Mouse (Mus musculus): ENCODE measurements around the gene Dnajb11. TPM values are rescaled to one million over a fixed set of nuclear protein-coding genes. Genes with fewer than 3 reads are reported as not detected.

Gene Dnajb11
- polyA plus RNA-seq, 1 experiment, result 40.3 TPM

DNA sequence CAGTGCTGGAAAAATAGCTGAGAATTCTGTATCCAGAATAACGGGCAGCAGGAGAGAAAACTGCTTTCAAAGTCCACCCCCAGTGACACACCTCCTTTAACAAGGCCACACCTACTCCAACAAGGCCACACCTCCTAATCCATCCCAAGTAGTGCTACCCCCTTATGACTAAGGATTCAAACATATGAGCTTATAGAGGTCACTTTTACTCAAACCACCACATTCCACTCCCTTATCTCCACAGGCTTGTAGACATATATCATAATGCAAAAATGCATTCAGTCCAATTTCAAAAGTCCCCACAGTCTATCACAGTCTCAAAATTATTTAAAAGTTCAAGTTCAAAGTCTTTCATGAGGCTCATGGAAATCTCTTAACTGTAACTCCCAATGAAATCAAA, 10.0 kb upstream of the Dnajb11 start:
- no peaks in the 10 kb centered on the region for H3K4me1 ChIP-seq (ENCODE audit: control insufficient read depth, insufficient read depth, low read length)
- TF ChIP-seq POLR2A (IDR thresholded peaks at IDR 0.05; ENCODE audit: extremely low read depth, insufficient read depth, low read length) (no peak), CTCF (IDR thresholded peaks at IDR 0.05; ENCODE audit: extremely low read depth, insufficient read depth, low read length) (no peak)
- no peak overlapping the region for H3K4me3 ChIP-seq (ENCODE audit: insufficient read depth, low read length)
- no peak overlapping the region for H3K27ac ChIP-seq (ENCODE audit: insufficient read depth, low read length)

DNA sequence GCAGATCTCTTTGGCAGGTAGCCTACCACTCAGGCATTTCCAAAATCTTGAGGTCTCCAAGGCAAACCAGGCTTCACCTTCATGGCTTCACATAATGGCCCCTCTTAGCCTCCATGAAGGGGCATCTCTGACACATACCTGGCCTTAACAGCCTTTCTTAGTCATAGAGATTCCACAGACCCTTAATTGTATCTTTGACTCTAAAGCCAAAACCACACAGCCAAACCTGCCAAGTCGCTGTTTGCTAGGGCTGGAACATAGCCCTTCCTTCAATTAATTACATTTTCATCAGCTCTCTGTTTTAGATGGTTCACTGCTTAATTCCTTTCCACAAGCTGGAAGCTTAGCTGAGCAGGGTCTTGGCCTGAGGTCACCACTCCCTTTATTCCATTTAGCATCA, 9.3 kb upstream of the Dnajb11 start:
- H3K4me1 ChIP-seq (ENCODE audit: control insufficient read depth, insufficient read depth, low read length), result no peaks in the 10 kb centered on the region
- TF ChIP-seq CTCF (IDR thresholded peaks at IDR 0.05; ENCODE audit: extremely low read depth, insufficient read depth, low read length) (no peak), POLR2A (IDR thresholded peaks at IDR 0.05; ENCODE audit: extremely low read depth, insufficient read depth, low read length) (no peak)
- H3K4me3 ChIP-seq (ENCODE audit: insufficient read depth, low read length), result no peak overlapping the region
- no peak overlapping the region for H3K27ac ChIP-seq (ENCODE audit: insufficient read depth, low read length)

DNA sequence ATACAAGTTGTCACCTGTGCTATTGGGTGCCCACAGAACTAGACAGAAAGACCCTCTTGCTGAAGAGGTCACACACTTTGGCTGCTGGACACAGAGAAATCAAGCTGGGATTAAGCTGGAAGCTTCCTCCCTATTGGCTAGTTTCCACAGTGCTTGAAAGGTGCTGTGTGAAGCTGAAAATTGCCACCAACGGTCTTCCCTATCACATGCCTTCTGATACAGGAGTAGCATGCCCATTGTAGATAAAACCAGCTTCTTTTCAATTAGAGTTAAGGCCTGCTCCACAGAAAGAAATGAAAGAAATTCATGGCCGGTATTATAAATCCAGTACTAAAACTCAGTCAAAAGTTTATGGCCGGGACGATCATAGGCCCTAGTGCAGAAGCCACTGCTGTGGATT, 4.9 kb upstream of the Dnajb11 start:
- no peaks in the 10 kb centered on the region for H3K4me1 ChIP-seq (ENCODE audit: control insufficient read depth, insufficient read depth, low read length)
- no peak overlapping the region for H3K4me3 ChIP-seq (ENCODE audit: insufficient read depth, low read length)
- TF ChIP-seq CTCF (IDR thresholded peaks at IDR 0.05; ENCODE audit: extremely low read depth, insufficient read depth, low read length) (no peak), POLR2A (IDR thresholded peaks at IDR 0.05; ENCODE audit: extremely low read depth, insufficient read depth, low read length) (no peak)
- no peak overlapping the region for H3K27ac ChIP-seq (ENCODE audit: insufficient read depth, low read length)

DNA sequence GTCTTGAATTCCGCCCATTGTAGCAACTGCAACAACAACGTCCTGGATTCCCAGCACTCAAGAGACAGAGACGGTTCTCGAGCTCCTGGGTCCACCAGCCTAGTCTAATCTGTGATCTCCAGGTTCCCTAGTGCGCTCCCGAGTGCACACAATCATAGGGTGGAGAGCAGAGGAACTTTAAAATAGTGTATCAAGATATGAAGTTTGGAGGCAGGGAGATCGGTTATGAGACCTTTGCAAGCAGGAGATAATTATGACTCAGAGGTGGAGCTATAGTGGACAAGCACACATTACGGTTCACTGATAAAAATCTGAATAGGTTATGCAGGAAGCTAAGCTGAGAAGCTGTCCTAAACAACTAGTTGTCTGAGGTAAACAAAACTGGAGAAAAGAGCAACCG, 872 bp upstream of the Dnajb11 start:
- Histone ChIP-seq H3K4me1 (ENCODE audit: control insufficient read depth, insufficient read depth, low read length) (peaks cover 3% of the 10 kb centered on the region), H3K27ac (ENCODE audit: insufficient read depth, low read length) (no peak overlapping the region), H3K4me3 (ENCODE audit: insufficient read depth, low read length) (peak overlapping the region; percentile 41; the same call in 1 of the 2 replicates)
- TF ChIP-seq CTCF (IDR thresholded peaks at IDR 0.05; ENCODE audit: extremely low read depth, insufficient read depth, low read length) (no peak), POLR2A (IDR thresholded peaks at IDR 0.05; ENCODE audit: extremely low read depth, insufficient read depth, low read length) (no peak)

DNA sequence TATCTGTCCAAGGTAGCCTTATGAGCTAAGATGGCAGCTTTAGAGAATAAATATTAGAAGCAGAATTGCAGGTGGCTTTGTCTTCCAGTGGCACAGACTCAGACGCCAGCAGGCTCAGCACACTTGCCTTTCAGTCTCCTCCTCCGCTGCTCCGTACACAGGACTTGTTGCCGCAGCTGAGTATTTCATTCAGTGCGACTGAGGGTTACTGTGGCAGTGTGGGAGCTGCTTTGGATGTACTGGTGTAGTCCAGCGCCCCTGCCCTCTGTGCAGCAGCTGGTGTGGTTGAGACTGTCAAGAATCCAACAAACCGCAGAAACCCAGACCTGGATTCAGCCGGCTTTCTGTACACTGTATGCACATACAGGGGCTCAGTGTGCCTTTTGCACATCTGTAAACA, 14.8 kb downstream of the Dnajb11 start:
- H3K4me3 ChIP-seq (ENCODE audit: insufficient read depth, low read length), result no peak overlapping the region
- no peak overlapping the region for H3K27ac ChIP-seq (ENCODE audit: insufficient read depth, low read length)
- H3K4me1 ChIP-seq (ENCODE audit: control insufficient read depth, insufficient read depth, low read length), result no peaks in the 10 kb centered on the region
- TF ChIP-seq POLR2A (IDR thresholded peaks at IDR 0.05; ENCODE audit: extremely low read depth, insufficient read depth, low read length) (no peak), CTCF (IDR thresholded peaks at IDR 0.05; ENCODE audit: extremely low read depth, insufficient read depth, low read length) (no peak)

DNA sequence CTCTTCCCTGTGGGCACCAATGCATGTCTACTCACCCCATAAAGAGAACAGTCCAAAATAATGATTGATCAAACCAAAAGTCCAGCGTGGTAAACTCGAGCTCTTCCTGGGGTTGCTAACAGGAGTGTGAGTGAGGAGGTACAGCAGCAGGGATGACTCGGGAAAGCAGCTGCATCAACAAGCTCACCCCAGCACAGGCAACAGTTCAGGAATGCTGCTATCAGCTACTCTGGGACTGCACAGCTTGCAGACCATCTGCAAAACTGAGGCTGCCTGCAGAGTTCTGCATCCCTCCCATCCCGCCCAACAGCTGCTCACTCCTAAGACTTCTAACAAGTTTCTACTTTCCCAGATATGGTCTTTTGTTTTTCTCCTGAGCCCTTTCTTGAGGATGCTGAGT, 15.7 kb downstream of the Dnajb11 start:
- no peak for TF ChIP-seq POLR2A (IDR thresholded peaks at IDR 0.05; ENCODE audit: extremely low read depth, insufficient read depth, low read length)
- TF ChIP-seq CTCF (IDR thresholded peaks at IDR 0.05; ENCODE audit: extremely low read depth, insufficient read depth, low read length), result no peak
- Histone ChIP-seq H3K4me3 (ENCODE audit: insufficient read depth, low read length) (no peak overlapping the region), H3K27ac (ENCODE audit: insufficient read depth, low read length) (no peak overlapping the region), H3K4me1 (ENCODE audit: control insufficient read depth, insufficient read depth, low read length) (no peaks in the 10 kb centered on the region)

DNA sequence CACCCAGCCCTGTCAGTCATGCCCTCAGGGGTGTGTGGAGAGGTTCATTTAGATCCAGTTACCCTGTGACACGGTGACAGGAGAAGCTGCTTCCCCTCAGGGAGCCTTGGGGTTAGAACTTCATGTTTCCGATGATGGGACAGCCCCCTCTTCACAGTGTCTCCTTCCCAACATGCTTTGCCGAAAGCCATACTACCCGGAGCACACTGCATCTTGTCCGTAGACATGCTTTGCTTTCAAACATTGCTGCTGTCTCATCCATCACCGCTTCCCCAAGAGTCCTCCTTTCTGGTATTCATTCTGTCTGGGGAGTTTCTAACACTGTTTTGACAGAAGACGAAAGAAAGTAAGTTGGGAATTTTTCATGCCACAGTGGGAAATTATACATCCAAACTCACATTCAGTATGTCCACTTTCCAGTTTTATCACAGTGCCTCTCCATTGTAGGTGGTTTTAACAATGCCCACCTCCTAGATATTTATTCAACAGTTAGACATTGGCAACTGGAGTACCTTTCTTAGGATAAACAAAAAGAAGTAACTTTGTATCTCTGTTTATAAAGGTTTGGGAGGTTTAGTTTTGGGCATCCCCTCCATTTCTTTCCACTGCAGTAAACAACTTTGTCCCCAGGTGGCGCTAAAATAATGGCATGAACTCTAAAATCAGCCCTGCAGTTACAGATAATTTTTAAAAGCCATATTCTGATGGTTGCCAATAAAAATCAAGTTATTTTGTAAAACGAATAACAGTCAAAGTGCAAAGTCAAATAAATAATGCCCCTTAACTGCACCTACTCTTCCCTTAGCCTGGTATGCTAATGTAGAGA, 18.8 kb downstream of the Dnajb11 start:
- no peaks in the 10 kb centered on the region for H3K4me1 ChIP-seq (ENCODE audit: control insufficient read depth, insufficient read depth, low read length)
- no peak for TF ChIP-seq POLR2A (IDR thresholded peaks at IDR 0.05; ENCODE audit: extremely low read depth, insufficient read depth, low read length)
- TF ChIP-seq CTCF (IDR thresholded peaks at IDR 0.05; ENCODE audit: extremely low read depth, insufficient read depth, low read length), result peak; percentile 44; the same call in 1 of the 2 replicates
- no peak overlapping the region for H3K27ac ChIP-seq (ENCODE audit: insufficient read depth, low read length)
- H3K4me3 ChIP-seq (ENCODE audit: insufficient read depth, low read length), result no peak overlapping the region

DNA sequence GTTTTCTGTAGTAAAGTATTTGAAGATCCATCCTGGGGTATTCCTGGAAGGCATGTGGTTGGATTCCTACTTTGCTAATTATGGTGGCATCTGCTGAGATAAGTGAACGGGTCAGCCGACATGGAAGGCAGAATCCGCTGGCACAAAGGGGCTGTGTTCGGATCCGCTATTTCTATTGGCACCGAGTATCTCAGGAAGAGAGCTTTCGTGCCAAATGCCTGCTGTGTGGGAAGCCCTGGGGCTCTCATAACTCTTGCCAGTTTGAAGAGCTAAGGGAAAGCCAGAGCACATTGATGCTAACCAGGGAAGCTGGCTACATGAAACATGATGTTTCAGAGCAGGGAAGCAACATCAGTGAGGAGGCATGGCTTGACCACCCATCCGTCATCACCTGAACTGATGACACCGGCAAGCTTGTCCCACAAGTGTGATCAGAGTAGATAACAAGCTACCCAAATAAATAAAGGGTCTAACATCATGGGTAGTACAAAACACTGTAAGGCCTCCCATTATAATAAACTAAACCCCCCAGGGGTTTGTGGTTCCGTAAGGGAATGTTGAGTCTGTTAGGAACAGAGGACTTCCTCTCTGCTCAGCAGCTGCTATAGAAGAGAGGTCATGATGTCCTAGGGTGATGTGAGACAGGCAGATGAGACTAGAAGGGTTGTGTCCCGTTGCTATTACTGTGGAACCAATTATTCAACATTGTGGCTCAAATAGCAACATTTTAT, 20.2 kb downstream of the Dnajb11 start:
- Histone ChIP-seq H3K4me1 (ENCODE audit: control insufficient read depth, insufficient read depth, low read length) (no peaks in the 10 kb centered on the region), H3K4me3 (ENCODE audit: insufficient read depth, low read length) (no peak overlapping the region), H3K27ac (ENCODE audit: insufficient read depth, low read length) (no peak overlapping the region)
- no peak for TF ChIP-seq CTCF (IDR thresholded peaks at IDR 0.05; ENCODE audit: extremely low read depth, insufficient read depth, low read length)
- TF ChIP-seq POLR2A (IDR thresholded peaks at IDR 0.05; ENCODE audit: extremely low read depth, insufficient read depth, low read length), result no peak

DNA sequence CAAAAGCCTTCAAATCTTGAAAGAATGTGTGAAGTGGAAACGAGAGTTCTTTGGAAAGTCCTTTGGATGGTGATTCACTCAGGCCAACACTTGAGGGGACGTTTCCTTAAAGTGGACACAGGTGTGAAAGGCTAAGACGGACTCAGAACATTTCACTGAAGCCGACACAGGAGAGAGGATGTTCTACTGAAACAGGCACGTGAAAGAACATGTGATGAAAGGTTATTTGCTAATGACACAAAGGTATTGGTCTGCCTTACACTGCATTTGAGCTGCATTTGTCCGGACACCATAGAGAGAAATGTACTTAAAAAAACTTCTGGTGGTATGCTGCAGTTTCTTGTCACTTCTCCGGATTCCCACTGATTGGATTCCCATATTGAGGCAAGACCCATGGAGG, 21.1 kb downstream of the Dnajb11 start:
- H3K4me1 ChIP-seq (ENCODE audit: control insufficient read depth, insufficient read depth, low read length), result no peaks in the 10 kb centered on the region
- H3K4me3 ChIP-seq (ENCODE audit: insufficient read depth, low read length), result no peak overlapping the region
- no peak overlapping the region for H3K27ac ChIP-seq (ENCODE audit: insufficient read depth, low read length)
- TF ChIP-seq POLR2A (IDR thresholded peaks at IDR 0.05; ENCODE audit: extremely low read depth, insufficient read depth, low read length) (no peak), CTCF (IDR thresholded peaks at IDR 0.05; ENCODE audit: extremely low read depth, insufficient read depth, low read length) (no peak)
